Mouse (Mus musculus) erythroblast, embryonic 14.5 days (primary cell): ENCODE data around the gene Neil1.

Experiments
- GATA1 ChIP-seq: IDR thresholded peaks from 2 replicates; pipeline ENCODE4 v1.6.1; 2012; ENCODE audit warnings: low read length, inconsistent platforms, mixed read lengths
- TAL1 ChIP-seq: IDR thresholded peaks from 3 replicates; pipeline ENCODE4 v1.6.1; 2012; ENCODE audit warnings: low read length, inconsistent platforms, mixed read lengths

- TF ChIP-seq TAL1 (no peak), GATA1 (no peak)
These were observed 9.6 kb downstream of the Neil1 start for GRCm38 (mm10) chr9:57138507-57138906.
